Mouse (Mus musculus) lung, postnatal 0 days (tissue): ENCODE measurements around the gene Spata2.

ENCODE experiments used
- CTCF ChIP-seq: IDR thresholded peaks from 2 replicates; pipeline ENCODE4 v1.5.1; 2016; ENCODE audit warnings: antibody characterized with exemption, mild to moderate bottlenecking
- EP300 ChIP-seq: IDR thresholded peaks from 2 replicates; pipeline ENCODE4 v1.6.1; 2016; ENCODE audit warnings: antibody characterized with exemption, mild to moderate bottlenecking, control low read depth

DNA sequence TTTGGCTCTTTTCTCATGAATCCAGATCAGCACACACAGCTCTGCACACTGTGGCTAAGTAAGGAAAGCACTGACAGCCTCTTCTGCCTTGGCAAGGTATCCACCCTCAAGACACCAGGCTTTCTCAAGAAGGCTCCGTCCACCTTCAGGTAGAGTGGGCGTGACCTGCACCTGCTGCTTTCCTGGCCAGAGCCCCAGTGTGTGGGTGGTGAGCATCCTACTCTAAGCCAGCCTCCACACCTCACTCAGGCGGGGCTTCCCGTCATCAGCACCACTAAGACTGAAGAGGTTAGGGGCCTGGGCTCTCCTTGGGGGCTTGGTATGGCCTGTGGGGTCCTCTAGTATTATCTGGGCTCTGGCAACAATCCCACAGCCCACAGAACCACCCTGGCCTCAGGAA, 6.1 kb downstream of the Spata2 start:
- TF ChIP-seq CTCF (no peak), EP300 (no peak)
